Mouse (Mus musculus) ovary, adult 2 months (tissue): ENCODE results near the gene Dhx37. TPM values are rescaled to one million over a fixed set of nuclear protein-coding genes. Genes with fewer than 3 reads are reported as not detected.

Experiments
- polyA plus RNA-seq: library from polyadenylated mRNA; depleted of rRNA; stranded (reverse); fragments of >200 nt; gene quantifications from 2 replicates; pipeline ENCODE4 v1.2.3, GENCODE M21; 2012; rRNA removed

Gene Dhx37
- polyA plus RNA-seq = 30.3 and 37.8 TPM in 2 replicates

DNA sequence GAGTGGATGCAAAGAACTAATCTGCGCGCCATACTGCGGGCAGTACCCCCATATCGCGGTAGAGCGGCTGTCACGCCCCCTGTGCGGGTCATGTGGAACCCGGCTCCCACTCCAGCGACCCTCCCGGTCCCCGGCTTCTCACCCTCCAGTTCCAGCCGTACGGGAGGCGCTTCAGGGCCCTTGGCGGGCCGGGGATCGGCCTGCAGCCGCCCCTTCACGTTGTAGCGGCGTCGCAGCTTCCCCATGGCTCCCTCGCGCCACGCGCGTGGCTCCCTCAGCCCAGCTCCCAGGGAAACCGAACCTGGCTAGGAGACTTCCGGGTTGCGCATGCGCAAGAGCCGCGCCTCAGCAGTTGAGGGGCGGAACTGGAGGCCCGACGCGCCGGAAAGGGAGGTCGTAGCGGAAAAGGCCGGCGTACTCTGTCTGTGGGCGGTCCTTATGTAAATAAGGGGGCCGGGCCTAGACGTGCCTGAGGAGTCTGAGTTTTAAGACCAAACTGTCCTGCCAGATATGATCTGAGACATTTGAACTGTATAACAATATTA lies at the start of gene Dhx37:
Gene Dhx37 (minus strand): TSS at position 329 of the 545 bp plus-strand sequence.

GRCm38 (mm10) chr5:125475601-125476285 lies 41.8 kb upstream of the Dhx37 start, which contains the start of gene Aacs:
Gene Aacs (plus strand): TSS chr5:125475814.

GRCm38 (mm10) chr5:125441234-125442114 lies 7.6 kb upstream of the Dhx37 start, which contains the start of gene Bri3bp:
Gene Bri3bp (plus strand): TSS chr5:125441568.

GRCm38 (mm10) chr5:125389579-125390441 lies 44.1 kb downstream of the Dhx37 start, which contains the start of gene Ubc:
Gene Ubc (minus strand): TSS chr5:125390202.

DNA sequence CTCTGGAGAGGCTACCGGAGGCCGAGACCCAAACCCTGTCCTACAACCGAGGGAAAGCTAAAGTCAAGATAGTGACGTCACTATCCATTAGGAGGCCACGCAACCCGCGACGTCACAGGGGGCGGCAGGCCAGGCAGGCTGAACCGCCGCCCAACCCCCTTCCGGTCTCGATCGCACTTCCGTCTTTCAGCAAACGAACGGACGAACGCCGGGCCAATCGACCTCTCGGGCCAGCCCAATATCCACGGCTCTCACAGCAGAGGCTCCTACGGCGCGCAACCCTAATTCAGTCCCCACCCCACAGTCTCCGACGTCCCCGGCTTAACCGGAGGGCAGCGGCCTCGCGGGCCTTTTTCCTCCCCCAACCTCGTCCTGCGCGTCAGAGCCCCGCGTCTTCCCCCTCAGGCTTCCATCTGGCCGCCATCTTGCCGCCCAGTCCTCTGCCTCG lies 44.8 kb downstream of the Dhx37 start, which contains the start of gene Gm10382:
Gene Gm10382 (plus strand): TSS at position 192 of the 448 bp plus-strand sequence.

Other genes starting within 250 kb of the Dhx37 start
- 880 and 1,225 TPM in 2 replicates for gene Scarb1, start 93.0 kb downstream of the Dhx37 start, polyA plus RNA-seq
- 0.47 and 0.92 TPM in 2 replicates for gene Gm10382, start 44.8 kb downstream of the Dhx37 start, polyA plus RNA-seq
- gene Ubc, start 43.9 kb downstream of the Dhx37 start, polyA plus RNA-seq = 1,127 and 1,227 TPM in 2 replicates
- gene Bri3bp, start 7.4 kb upstream of the Dhx37 start, polyA plus RNA-seq = 26.8 and 28.8 TPM in 2 replicates
- 64.5 and 79.1 TPM in 2 replicates for gene Aacs, start 41.7 kb upstream of the Dhx37 start, polyA plus RNA-seq
- 0.05 and 0.12 TPM in 2 replicates for gene Tmem132b, start 97.7 kb upstream of the Dhx37 start, polyA plus RNA-seq